Mouse (Mus musculus) layer of hippocampus, adult 9-11 months (tissue): ENCODE measurements around the gene 1520401A03Rik.
A peak's percentile ranks its signal among the peaks of the same experiment; 100 is the strongest.

ENCODE experiments used
- DNase-seq: peaks from one replicate; pipeline ENCODE4 v3.0.0; 2022

1520401A03Rik gene

GRCm38 (mm10) chr17:23742210-23742793 lies 19.7 kb upstream of the 1520401A03Rik start:
- DNase-seq = no peak

- no peak for DNase-seq
Observed at GRCm38 (mm10) chr17:23741359-23742209, 19.0 kb upstream of the 1520401A03Rik start.

DNA sequence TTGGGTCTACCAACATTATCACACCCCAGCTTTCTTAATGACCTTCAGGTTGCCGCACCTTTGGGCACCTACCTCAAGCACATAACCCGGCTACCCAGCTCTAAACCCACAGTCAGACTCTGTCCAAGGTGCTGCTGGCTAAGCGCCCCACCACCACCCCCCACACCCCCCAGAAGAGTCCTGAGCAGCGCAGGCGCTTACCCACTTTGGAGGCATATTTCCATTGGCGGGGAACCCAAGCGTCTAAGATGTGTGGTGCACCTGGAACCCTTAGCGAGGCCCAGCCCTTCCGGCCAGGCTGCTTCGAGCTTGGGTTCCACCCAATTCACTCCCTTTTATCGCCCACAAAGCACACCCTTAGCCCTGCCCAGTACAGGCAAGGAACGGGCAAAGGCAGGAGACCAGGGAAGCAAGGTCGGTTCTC lies 18.0 kb upstream of the 1520401A03Rik start, which contains the start of gene Paqr4:
TSS of gene Paqr4 (minus strand) at position 270 of the 424 bp plus-strand sequence.
- no peak for DNase-seq

GRCm38 (mm10) chr17:23740136-23740584 lies 17.6 kb upstream of the 1520401A03Rik start:
- DNase-seq = peak; percentile 95

DNA sequence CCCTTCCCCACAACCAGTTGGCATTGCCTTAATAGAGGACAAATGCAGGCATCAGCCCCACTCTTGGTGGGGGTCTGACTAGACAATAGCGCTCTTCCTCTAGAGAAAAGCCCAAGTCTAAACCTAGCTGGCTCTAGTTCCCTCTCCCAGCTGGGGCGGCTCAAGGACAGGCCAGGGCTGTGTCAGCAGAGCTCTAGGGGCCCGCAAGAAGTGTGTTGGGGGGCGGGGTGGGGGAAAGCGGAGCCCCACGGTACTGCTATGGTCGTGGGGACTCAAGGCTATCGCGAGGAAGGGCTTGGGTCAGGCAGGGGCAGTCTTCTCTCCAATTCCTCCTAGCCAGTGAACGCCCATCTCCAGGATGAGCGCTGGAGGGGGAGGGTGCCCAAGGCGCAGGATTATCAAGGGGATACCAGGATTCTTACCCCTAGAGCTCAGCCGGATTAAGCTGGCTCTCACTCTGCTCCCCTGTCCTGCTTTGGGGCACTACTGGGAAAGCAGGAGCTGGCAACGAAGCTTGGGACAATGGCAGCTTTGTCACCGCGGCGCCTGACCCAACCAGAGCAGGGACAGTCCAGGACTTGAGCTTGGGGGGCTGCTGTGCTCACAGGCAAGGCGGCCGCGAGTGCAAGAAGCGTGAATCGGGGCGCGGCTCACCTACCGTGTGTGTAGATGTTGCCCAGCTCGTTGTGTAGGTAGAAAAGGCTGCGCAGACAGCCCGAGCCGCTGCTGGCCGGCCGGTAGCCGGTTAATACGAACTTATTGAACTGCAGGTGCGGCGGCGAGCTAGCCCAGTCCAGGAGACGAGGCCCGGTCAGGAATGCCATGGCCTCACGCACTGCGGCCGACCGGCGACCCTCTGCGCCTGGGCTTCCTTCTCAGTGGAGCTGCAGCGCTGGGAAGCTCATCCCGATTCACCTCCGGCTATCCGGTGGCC lies 16.9 kb upstream of the 1520401A03Rik start:
- DNase-seq = peak; percentile 64

DNA sequence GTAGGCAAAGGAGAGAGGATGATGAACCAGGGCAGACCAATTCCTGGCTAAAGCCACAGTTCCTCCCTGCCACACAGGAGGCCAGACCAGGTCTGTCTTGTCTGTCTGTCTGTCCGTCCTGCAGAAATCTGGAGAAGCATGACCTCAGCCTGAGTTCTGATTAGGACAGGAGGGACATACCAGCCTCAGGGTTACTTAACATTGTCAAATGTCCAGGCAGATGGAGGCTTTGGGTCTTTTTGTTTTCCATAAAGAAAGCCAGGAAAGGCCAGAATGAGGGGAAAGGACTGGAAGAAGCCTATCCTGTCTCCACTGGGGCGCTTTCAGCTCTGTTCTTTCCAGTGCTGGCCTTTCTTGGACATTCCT lies 16.2 kb upstream of the 1520401A03Rik start:
- no peak for DNase-seq

GRCm38 (mm10) chr17:23737493-23738445 lies 15.2 kb upstream of the 1520401A03Rik start:
- no peak for DNase-seq

- no peak for DNase-seq
Observed at GRCm38 (mm10) chr17:23734341-23734740, 11.8 kb upstream of the 1520401A03Rik start.

- no peak for DNase-seq
Observed at GRCm38 (mm10) chr17:23730441-23730840, 7.9 kb upstream of the 1520401A03Rik start.

GRCm38 (mm10) chr17:23726758-23727142 lies 4.2 kb upstream of the 1520401A03Rik start:
- peak; percentile 87 for DNase-seq

GRCm38 (mm10) chr17:23725999-23726757 lies 3.6 kb upstream of the 1520401A03Rik start, which contains the start of gene Pkmyt1:
Gene Pkmyt1, plus strand, starts transcription at chr17:23726336.
- DNase-seq = peak; percentile 92

- no peak for DNase-seq
Observed at GRCm38 (mm10) chr17:23725477-23725876, 2.9 kb upstream of the 1520401A03Rik start.

- no peak for DNase-seq
Observed at GRCm38 (mm10) chr17:23721886-23722285, 697 bp downstream of the 1520401A03Rik start.

DNA sequence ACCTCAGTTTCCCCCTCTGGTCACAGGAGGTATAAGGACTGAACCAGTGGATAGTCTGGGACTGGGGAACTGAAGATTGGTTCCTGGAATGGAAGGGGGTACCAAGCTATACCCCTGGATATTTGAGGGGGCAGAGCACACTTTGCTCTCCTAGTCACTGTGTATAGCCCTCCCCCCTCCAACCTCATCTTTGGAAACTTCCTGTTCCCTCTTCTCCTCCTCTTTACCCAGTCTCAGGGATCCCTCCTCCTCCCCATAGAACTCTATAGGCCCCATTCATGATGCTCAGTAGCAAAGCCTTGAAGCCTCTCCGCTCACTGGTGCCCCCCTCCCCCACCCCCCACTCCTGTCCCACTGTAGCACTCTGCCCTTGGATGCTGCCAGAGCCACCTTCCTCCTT lies 3.1 kb downstream of the 1520401A03Rik start:
- DNase-seq = no peak

GRCm38 (mm10) chr17:23717003-23717402 lies 5.6 kb downstream of the 1520401A03Rik start:
- DNase-seq = no peak

DNA sequence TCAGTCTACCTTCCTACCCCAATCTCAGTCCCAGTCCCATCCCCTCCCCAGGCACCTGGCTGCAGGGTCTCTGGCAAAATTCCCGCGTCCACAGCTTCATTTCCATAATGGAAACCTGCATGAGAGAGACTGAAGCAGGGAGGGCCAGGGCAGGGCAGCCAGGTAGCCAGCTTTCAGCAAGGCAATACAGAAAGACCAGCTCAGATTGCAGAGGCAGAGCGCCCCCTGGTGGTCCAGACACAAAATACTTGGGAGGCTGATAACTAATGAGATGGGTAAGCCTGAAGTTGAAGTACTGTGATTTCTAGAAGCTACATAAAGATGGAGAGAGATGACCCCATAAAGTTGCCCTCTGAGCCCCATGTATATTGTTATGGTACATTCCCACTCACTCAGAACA lies 16.4 kb downstream of the 1520401A03Rik start:
- DNase-seq = peak; percentile 23

DNA sequence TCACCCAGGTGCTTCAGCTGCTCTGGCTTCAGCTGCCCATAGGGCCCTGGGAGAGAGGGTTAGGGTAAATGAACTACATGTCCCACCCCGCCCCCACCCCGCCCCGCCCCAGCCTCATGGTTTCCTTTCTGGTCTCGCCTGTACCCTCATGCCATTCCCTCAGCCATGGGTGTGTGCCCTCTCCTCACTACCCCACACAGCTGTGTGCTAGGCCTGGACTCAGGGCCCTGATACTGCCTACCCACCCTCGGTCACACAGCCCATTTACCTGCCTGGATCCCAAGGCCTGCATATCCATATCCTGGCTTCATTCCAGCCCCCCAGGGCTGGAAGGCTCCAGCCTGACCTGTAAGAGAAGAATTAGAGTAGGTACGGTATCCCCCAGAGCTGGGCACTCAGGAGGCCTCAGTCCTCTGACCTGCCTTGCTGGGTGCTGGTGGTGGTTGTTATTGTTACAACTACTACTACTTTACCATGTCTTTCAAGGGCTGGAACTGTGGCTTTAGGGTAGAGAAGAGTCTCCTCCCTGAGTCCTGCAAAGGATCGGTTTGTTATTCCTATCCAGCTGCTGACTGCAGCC lies 17.0 kb downstream of the 1520401A03Rik start:
- no peak for DNase-seq

DNA sequence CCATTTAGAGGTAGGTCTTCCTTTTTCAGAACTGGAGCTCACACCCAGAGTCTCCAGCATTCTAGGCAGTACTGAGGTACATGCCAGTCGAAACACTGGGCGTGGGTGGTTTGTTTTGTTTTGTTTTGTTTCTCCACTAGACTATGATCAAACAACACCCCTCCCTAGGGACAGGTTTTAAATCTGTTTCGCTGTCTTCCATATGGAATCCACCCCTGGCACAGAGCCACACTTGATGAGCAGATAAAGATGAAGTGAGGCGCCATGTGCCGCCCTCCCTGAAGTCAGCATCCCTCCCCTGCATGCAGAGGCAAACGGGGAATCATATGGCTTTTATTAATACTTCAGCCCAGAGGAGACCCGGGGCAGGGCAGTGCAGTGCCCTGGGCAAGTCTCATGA lies 17.8 kb downstream of the 1520401A03Rik start:
- peak; percentile 45 for DNase-seq

DNA sequence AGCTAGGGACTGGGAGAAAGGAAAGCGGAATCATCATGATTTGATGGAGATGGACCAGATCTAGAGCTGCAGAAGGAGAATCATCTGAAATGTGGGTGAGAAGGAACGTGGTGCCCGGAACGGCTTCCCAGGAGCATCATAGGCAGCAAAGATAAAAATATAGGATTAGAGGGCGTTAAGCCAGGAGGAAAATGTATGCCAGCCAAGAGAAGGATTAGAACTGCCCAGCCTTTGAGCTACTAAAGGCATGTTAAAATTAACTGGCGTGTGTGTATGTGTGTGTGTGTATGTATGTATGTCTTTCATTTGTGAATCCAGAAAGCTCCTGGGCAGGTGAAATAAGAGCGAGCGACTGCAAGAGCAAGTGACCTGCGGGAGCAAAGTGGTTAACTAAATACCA lies 19.3 kb downstream of the 1520401A03Rik start:
- no peak for DNase-seq

DNA sequence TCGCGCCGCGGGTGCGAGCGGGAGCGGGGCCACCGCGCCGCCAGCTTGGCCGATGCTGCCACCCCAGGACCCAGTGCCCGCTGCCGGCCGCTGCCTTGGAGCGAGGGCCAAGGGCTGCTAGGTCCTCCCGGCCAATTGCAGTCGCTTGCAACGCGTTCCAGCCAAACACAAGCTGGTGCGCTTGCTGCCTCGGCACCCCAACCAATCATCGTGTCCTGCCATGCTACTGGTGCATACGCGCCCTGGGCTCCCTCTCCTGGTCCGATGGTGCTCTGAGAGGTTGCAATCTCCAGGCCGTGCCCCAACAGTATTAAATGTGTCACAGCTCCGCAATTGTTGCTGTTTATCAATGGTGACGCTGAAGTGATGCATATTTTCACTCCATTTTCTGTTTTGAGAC lies 22.5 kb downstream of the 1520401A03Rik start:
- DNase-seq = peak; percentile 94
